Mouse (Mus musculus): ENCODE results near the gene Ccdc85c.
A peak's percentile ranks its signal among the peaks of the same experiment; 100 is the strongest.

The Ccdc85c gene

GRCm38 (mm10) chr12:108181716-108182115 lies 93.5 kb downstream of the Ccdc85c start:
- no peak for DNase-seq (ENCODE audit: extremely low read depth, insufficient read length, low spot score)

GRCm38 (mm10) chr12:108179321-108180266 lies 95.6 kb downstream of the Ccdc85c start, which contains the start of gene Ccnk:
Gene Ccnk (plus strand): TSS chr12:108179579.
- peak; percentile 99 for DNase-seq (ENCODE audit: extremely low read depth, insufficient read length, low spot score)

GRCm38 (mm10) chr12:108179246-108179320 lies 96.1 kb downstream of the Ccdc85c start, which contains the start of gene Setd3:
Gene Setd3 (minus strand): TSS chr12:108179314.
- no peak for DNase-seq (ENCODE audit: extremely low read depth, insufficient read length, low spot score)

GRCm38 (mm10) chr12:108178331-108179245 lies 96.6 kb downstream of the Ccdc85c start:
- peak; percentile 64 for DNase-seq (ENCODE audit: extremely low read depth, insufficient read length, low spot score)

- DNase-seq (ENCODE audit: extremely low read depth, insufficient read length, low spot score), result no peak
Observed at GRCm38 (mm10) chr12:108176366-108176765, 98.9 kb downstream of the Ccdc85c start.

GRCm38 (mm10) chr12:108174606-108175505 lies 100.4 kb downstream of the Ccdc85c start:
- no peak for DNase-seq (ENCODE audit: extremely low read depth, insufficient read length, low spot score)

- no peak for DNase-seq (ENCODE audit: extremely low read depth, insufficient read length, low spot score)
Observed at GRCm38 (mm10) chr12:108172639-108173038, 102.6 kb downstream of the Ccdc85c start.

GRCm38 (mm10) chr12:108171336-108171735 lies 103.9 kb downstream of the Ccdc85c start:
- no peak for DNase-seq (ENCODE audit: extremely low read depth, insufficient read length, low spot score)

GRCm38 (mm10) chr12:108170467-108170866 lies 104.8 kb downstream of the Ccdc85c start:
- DNase-seq (ENCODE audit: extremely low read depth, insufficient read length, low spot score), result no peak

- no peak for DNase-seq (ENCODE audit: extremely low read depth, insufficient read length, low spot score)
Observed at GRCm38 (mm10) chr12:108168909-108169308, 106.3 kb downstream of the Ccdc85c start.

GRCm38 (mm10) chr12:108163706-108164105 lies 111.5 kb downstream of the Ccdc85c start:
- DNase-seq (ENCODE audit: extremely low read depth, insufficient read length, low spot score), result no peak

GRCm38 (mm10) chr12:108162036-108162435 lies 113.2 kb downstream of the Ccdc85c start:
- no peak for DNase-seq (ENCODE audit: extremely low read depth, insufficient read length, low spot score)

- DNase-seq (ENCODE audit: extremely low read depth, insufficient read length, low spot score), result no peak
Observed at GRCm38 (mm10) chr12:108159863-108160262, 115.4 kb downstream of the Ccdc85c start.

Measured in 3134 (cell line).